In genomic region chr6:34515783-34516099, GRCm38 (mm10) we compare ENCODE assay signal across 18 mouse cellular contexts. TPM values are rescaled to one million over a fixed set of nuclear protein-coding genes. Genes with fewer than 3 reads are reported as not detected.
DNase-seq lines count a peak whose midpoint lies in the region; ATAC-seq and TF ChIP-seq lines count a peak whose summit lies in the region.
"Had no signal": no experiment of that assay in that cellular context is flagged by ENCODE, and none has a peak within 500 bp of the region (broad histone marks: within the 10 kb centered on the region; RNA-seq: fewer than 3 reads in every experiment).

No protein-coding gene starts in this region.

- 33% methylated on average over 1 of the region's 1 CpGs for WGBS in embryonic facial prominence, embryonic 15.5 days
- 45% methylated on average over 1 of the region's 1 CpGs for WGBS in limb, embryonic 13.5 days
- 56% methylated on average over 1 of the region's 1 CpGs for WGBS in hindbrain, embryonic 13.5 days

- no peak for TF ChIP-seq CTCF in layer of hippocampus, adult 2 months (conservative IDR thresholded peaks at IDR 0.05)

- H3K4me2 ChIP-seq in embryonic facial prominence, embryonic 15.5 days (replicated peaks): no peak overlapping the region
- H3K4me2 ChIP-seq in limb, embryonic 13.5 days (replicated peaks): no peak overlapping the region
- no peak overlapping the region for H3K4me2 ChIP-seq in hindbrain, embryonic 13.5 days
- H3K4me2 ChIP-seq: liver, embryonic 11.5 days; midbrain, embryonic 11.5 days; neural tube, embryonic 15.5 days had no signal

- H3K9ac ChIP-seq in embryonic facial prominence, embryonic 15.5 days: no peak overlapping the region
- H3K9ac ChIP-seq in limb, embryonic 13.5 days: no peak overlapping the region
- H3K9ac ChIP-seq in hindbrain, embryonic 13.5 days: no peak overlapping the region
- H3K9ac ChIP-seq: liver, postnatal 0 days; neural tube, embryonic 15.5 days; stomach, embryonic 15.5 days had no signal

- ATAC-seq in embryonic facial prominence, embryonic 15.5 days (ENCODE audit: insufficient number of reproducible peaks, low FRiP score, low TSS enrichment, low read depth): peak; percentile 49
- no peak for ATAC-seq in limb, embryonic 13.5 days (ENCODE audit: low FRiP score, low read depth)
- ATAC-seq in activated CD4-positive, CD25-positive, alpha-beta regulatory T cell, adult 4 months: no peak
- ATAC-seq in hindbrain, embryonic 13.5 days (ENCODE audit: low FRiP score): no peak
- ATAC-seq: forebrain, embryonic 14.5 days; liver, postnatal 0 days had no signal

- no peaks in the 10 kb centered on the region for H3K36me3 ChIP-seq in embryonic facial prominence, embryonic 15.5 days
- H3K36me3 ChIP-seq in limb, embryonic 13.5 days: no peaks in the 10 kb centered on the region
- H3K36me3 ChIP-seq in hindbrain, embryonic 13.5 days: no peaks in the 10 kb centered on the region
- H3K36me3 ChIP-seq: neural tube, embryonic 15.5 days; stomach, embryonic 15.5 days had no signal

- peaks cover 21% of the 10 kb centered on the region for H3K4me1 ChIP-seq in embryonic facial prominence, embryonic 15.5 days
- H3K4me1 ChIP-seq in limb, embryonic 13.5 days: peaks cover 46% of the 10 kb centered on the region
- no peaks in the 10 kb centered on the region for H3K4me1 ChIP-seq in hindbrain, embryonic 13.5 days (replicated peaks)

- H3K27ac ChIP-seq in layer of hippocampus, adult 2 months: peak overlapping the region; percentile 60; the same call in 1 of the 2 replicates
- H3K27ac ChIP-seq in embryonic facial prominence, embryonic 15.5 days (replicated peaks): peak overlapping the region; percentile 56
- peak overlapping the region; percentile 55; the same call in 1 of the 2 replicates for H3K27ac ChIP-seq in limb, embryonic 13.5 days
- H3K27ac ChIP-seq in hindbrain, embryonic 13.5 days: no peak overlapping the region
- H3K27ac ChIP-seq: neural tube, embryonic 15.5 days; stomach, embryonic 15.5 days had no signal

- H3K9me3 ChIP-seq in embryonic facial prominence, embryonic 15.5 days (replicated peaks): no peaks in the 10 kb centered on the region
- no peaks in the 10 kb centered on the region for H3K9me3 ChIP-seq in limb, embryonic 13.5 days
- H3K9me3 ChIP-seq in hindbrain, embryonic 13.5 days: no peaks in the 10 kb centered on the region
- H3K9me3 ChIP-seq: neural tube, embryonic 15.5 days; stomach, embryonic 15.5 days had no signal

- H3K27me3 ChIP-seq in embryonic facial prominence, embryonic 15.5 days: no peaks in the 10 kb centered on the region
- H3K27me3 ChIP-seq in limb, embryonic 13.5 days: no peaks in the 10 kb centered on the region
- no peaks in the 10 kb centered on the region for H3K27me3 ChIP-seq in hindbrain, embryonic 13.5 days
- H3K27me3 ChIP-seq: neural tube, embryonic 15.5 days; stomach, embryonic 15.5 days had no signal

- DNase-seq in layer of hippocampus, adult 2 months (ENCODE audit: low spot score in 2 of 2): no peak
- DNase-seq in layer of hippocampus, postnatal 10 days (ENCODE audit: low spot score in 2 of 2): no peak
- no peak for DNase-seq in heart, postnatal 10 days
- DNase-seq: adrenal gland, adult 8-10 months; cerebellum, adult 2 months; kidney, adult 8-10 months; liver, postnatal 0 days; thymus, postnatal 25 days had no signal

- no peak overlapping the region for H3K4me3 ChIP-seq in layer of hippocampus, adult 2 months
- no peak overlapping the region for H3K4me3 ChIP-seq in embryonic facial prominence, embryonic 15.5 days (replicated peaks)
- H3K4me3 ChIP-seq in limb, embryonic 13.5 days: no peak overlapping the region
- H3K4me3 ChIP-seq in hindbrain, embryonic 13.5 days: no peak overlapping the region
- H3K4me3 ChIP-seq: erythroblast, embryonic 14.5 days; neural tube, embryonic 15.5 days; stomach, embryonic 15.5 days had no signal

- intact Hi-C loops in heart, postnatal 10 days (cut with DNase I): no loop called here

RNA-seq across cellular contexts. Expression of gene Bpgm, which starts 39.7 kb away (rescaled TPM):
- total RNA-seq in layer of hippocampus, adult 2 months (2021): 10 to 100 TPM; 69.8 to 70.9 TPM
- 10 to 100 TPM; 75.1 to 75.4 TPM for total RNA-seq in layer of hippocampus, postnatal 10 days (2021)
- 42.4 and 49.5 TPM in 2 replicates for polyA plus RNA-seq in embryonic facial prominence, embryonic 15.5 days (2015; fragmentation: Nextera tagmentation; extraction: Ambion mirVana)
- 41.4 and 47.8 TPM in 2 replicates for polyA plus RNA-seq in limb, embryonic 13.5 days (2015; fragmentation: Nextera tagmentation; extraction: Ambion mirVana)
- 10 to 100 TPM; 16.7 to 19.1 TPM for polyA plus RNA-seq in activated CD4-positive, CD25-positive, alpha-beta regulatory T cell, adult 4 months (2017; shearing (Covaris generic))
- 10 to 100 TPM; 49.0 to 74.4 TPM for total RNA-seq in heart, postnatal 10 days (2021)
- 88.0 and 90.9 TPM in 2 replicates for polyA plus RNA-seq in hindbrain, embryonic 13.5 days (2015; fragmentation: Nextera tagmentation; extraction: Ambion mirVana)
